Mouse (Mus musculus) C2C12 (cell line): ENCODE data around the gene Ankrd50. TPM values are rescaled to one million over a fixed set of nuclear protein-coding genes. Genes with fewer than 3 reads are reported as not detected.

Source experiments
- H3K27me3 ChIP-seq: one replicate; pipeline ENCODE4 v1.6.1; 2011; ENCODE audit not compliant: control insufficient read depth, insufficient read depth, insufficient read length
- H3K36me3 ChIP-seq: one replicate; pipeline ENCODE4 v1.6.1; 2011; ENCODE audit not compliant: control insufficient read depth, insufficient read depth
- H3K4me3 ChIP-seq: one replicate; pipeline ENCODE4 v1.5.1; 2011; ENCODE audit warnings: mild to moderate bottlenecking, control low read depth; ENCODE audit not compliant: poor library complexity, insufficient read depth, severe bottlenecking
- H3K79me2 ChIP-seq: one replicate; pipeline ENCODE4 v1.6.1; 2011; ENCODE audit not compliant: control insufficient read depth, insufficient read depth
- H3K79me3 ChIP-seq: one replicate; pipeline ENCODE4 v1.6.1; 2011; ENCODE audit warnings: low read depth, control low read depth
- H3ac ChIP-seq: one replicate; pipeline ENCODE3; 2011; ENCODE audit warnings: low read depth; ENCODE audit not compliant: control insufficient read depth, insufficient read length
- CEBPB ChIP-seq: IDR thresholded peaks from one replicate; pipeline ENCODE4 v1.6.1; 2011; ENCODE audit warnings: low read depth, mild to moderate bottlenecking, control low read depth, moderate library complexity
- CTCF ChIP-seq: IDR thresholded peaks from one replicate; pipeline ENCODE4 v1.5.1; 2011; ENCODE audit not compliant: control insufficient read depth, insufficient read depth, insufficient read length
- FOSL1 ChIP-seq: IDR thresholded peaks from one replicate; pipeline ENCODE4 v1.8.0; 2011; ENCODE audit warnings: mild to moderate bottlenecking, low read length; ENCODE audit not compliant: poor library complexity, insufficient read depth, severe bottlenecking
- MAX ChIP-seq: IDR thresholded peaks from one replicate; pipeline ENCODE4 v1.6.1; 2011; ENCODE audit warnings: mild to moderate bottlenecking, control low read depth
- MYOD1 ChIP-seq: IDR thresholded peaks from one replicate; pipeline ENCODE4 v1.6.1; 2011; ENCODE audit warnings: low read depth; ENCODE audit not compliant: control insufficient read depth, insufficient read length
- MYOG ChIP-seq: IDR thresholded peaks from one replicate; pipeline ENCODE4 v1.6.1; 2011; ENCODE audit not compliant: control insufficient read depth, insufficient read length; ENCODE audit errors: extremely low read depth
- USF1 ChIP-seq: IDR thresholded peaks from one replicate; pipeline ENCODE4 v1.6.1; 2011; ENCODE audit warnings: low read depth, mild to moderate bottlenecking, control low read depth, moderate library complexity
- polyA plus RNA-seq: library from polyadenylated mRNA; unstranded; fragments of >200 nt; fragmentation: generic; extraction: Trizol; gene quantifications from one replicate; pipeline ENCODE4 v1.2.1, GENCODE M21; 2012; ENCODE audit warnings: missing spikeins

Ankrd50 gene
- polyA plus RNA-seq, 1 experiment = 31.0 TPM

DNA sequence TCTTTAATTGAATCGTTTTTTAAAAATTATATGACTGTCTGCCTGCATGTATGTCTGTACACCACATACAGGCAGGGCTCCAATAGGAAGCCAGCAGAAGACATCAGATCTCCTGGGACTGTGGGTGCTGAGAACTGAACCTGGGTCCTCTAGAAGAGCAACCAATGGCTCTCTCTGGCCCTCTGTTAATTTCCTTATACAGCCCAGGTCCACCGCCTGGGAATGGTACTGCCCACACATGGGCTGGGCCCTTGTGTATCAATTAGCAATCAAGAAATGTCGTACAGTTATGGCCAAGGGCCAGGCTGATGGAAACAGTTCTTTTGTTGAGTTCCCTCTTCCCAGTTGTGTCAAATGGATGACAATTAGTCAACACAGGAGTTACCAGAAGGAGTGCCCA, 6.6 kb upstream of the Ankrd50 start:
- H3K79me3 ChIP-seq = no peaks in the 10 kb centered on the region
- H3K4me3 ChIP-seq = no peak overlapping the region
- TF ChIP-seq MAX (no peak), CEBPB (no peak), FOSL1 (no peak), MYOG (no peak), MYOD1 (no peak), USF1 (no peak), CTCF (no peak)
- H3K27me3 ChIP-seq = no peaks in the 10 kb centered on the region
- no peak overlapping the region for H3ac ChIP-seq
- no peaks in the 10 kb centered on the region for H3K79me2 ChIP-seq
- H3K36me3 ChIP-seq = no peaks in the 10 kb centered on the region

GRCm38 (mm10) chr3:38490720-38491119, 6.1 kb upstream of the Ankrd50 start:
- Histone ChIP-seq H3K4me3 (no peak overlapping the region), H3K79me3 (no peaks in the 10 kb centered on the region), H3K79me2 (no peaks in the 10 kb centered on the region), H3K27me3 (no peaks in the 10 kb centered on the region), H3K36me3 (no peaks in the 10 kb centered on the region), H3ac (no peak overlapping the region)
- TF ChIP-seq MAX = no peak
- no peak for TF ChIP-seq USF1
- TF ChIP-seq MYOG = no peak
- no peak for TF ChIP-seq CEBPB
- TF ChIP-seq MYOD1 = no peak
- TF ChIP-seq CTCF = no peak
- TF ChIP-seq FOSL1 = no peak

GRCm38 (mm10) chr3:38485107-38485545, 482 bp upstream of the Ankrd50 start:
- Histone ChIP-seq H3ac (no peak overlapping the region), H3K27me3 (no peaks in the 10 kb centered on the region), H3K79me3 (peaks cover 40% of the 10 kb centered on the region), H3K79me2 (peaks cover 45% of the 10 kb centered on the region), H3K36me3 (peaks cover 8% of the 10 kb centered on the region), H3K4me3 (peak overlapping the region; percentile 21)
- no peak for TF ChIP-seq CTCF
- TF ChIP-seq FOSL1 = no peak
- no peak for TF ChIP-seq MYOD1
- no peak for TF ChIP-seq MYOG
- no peak for TF ChIP-seq CEBPB
- TF ChIP-seq USF1 = no peak
- TF ChIP-seq MAX = no peak

DNA sequence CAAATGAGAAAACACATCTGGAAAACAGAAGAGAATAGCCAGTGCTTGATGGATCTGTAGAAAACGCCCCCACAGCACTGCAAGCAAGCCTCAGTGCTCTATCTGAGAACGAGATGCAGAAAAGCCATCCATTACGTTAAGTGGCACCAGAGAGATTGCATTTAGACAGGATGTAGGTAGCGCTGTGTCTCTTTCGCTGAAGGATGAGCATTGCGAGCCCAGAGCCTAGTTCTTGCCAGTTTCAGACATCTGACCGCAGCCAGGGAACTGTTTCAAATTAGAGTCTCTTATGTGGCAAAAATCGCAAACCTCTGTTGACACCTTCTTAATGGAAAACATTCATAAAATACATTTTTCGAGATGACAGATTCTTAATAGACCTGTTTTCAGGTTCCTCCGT, 1.1 kb downstream of the Ankrd50 start:
- no peak for TF ChIP-seq FOSL1
- no peak for TF ChIP-seq USF1
- no peak for TF ChIP-seq MYOG
- TF ChIP-seq CEBPB = no peak
- no peak for TF ChIP-seq CTCF
- TF ChIP-seq MAX = no peak
- no peak for TF ChIP-seq MYOD1
- Histone ChIP-seq H3ac (peak overlapping the region; percentile 74), H3K4me3 (peak overlapping the region; percentile 76)

GRCm38 (mm10) chr3:38482749-38483148, 1.9 kb downstream of the Ankrd50 start:
- peak overlapping the region; percentile 76 for H3K4me3 ChIP-seq

More for the DNA sequence above, 1.1 kb downstream of the Ankrd50 start:
- Histone ChIP-seq H3K27me3 (no peaks in the 10 kb centered on the region), H3K36me3 (peaks cover 19% of the 10 kb centered on the region), H3K79me2 (peaks cover 61% of the 10 kb centered on the region), H3K79me3 (peaks cover 56% of the 10 kb centered on the region)

More at GRCm38 (mm10) chr3:38482749-38483148, 1.9 kb downstream of the Ankrd50 start:
- H3ac ChIP-seq = peak overlapping the region; percentile 41
- H3K27me3 ChIP-seq = no peaks in the 10 kb centered on the region
- H3K79me3 ChIP-seq = peaks cover 64% of the 10 kb centered on the region
- peaks cover 22% of the 10 kb centered on the region for H3K36me3 ChIP-seq
- H3K79me2 ChIP-seq = peaks cover 69% of the 10 kb centered on the region
- TF ChIP-seq MYOD1 = no peak
- no peak for TF ChIP-seq CTCF
- TF ChIP-seq CEBPB = no peak
- no peak for TF ChIP-seq MYOG
- TF ChIP-seq USF1 = no peak
- no peak for TF ChIP-seq FOSL1
- TF ChIP-seq MAX = no peak
